Mouse (Mus musculus): Measurements from ENCODE around the gene Mrps10.
"Not testable (repeated sequence)": the region's sequence is repeated elsewhere in the genome, so short reads cannot be mapped to it uniquely, and the experiment has no call there.

Mrps10 gene

GRCm38 (mm10) chr17:47383266-47383665, 14.6 kb downstream of the Mrps10 start:
- no peak for DNase-seq (ENCODE audit: low spot score)

- DNase-seq (ENCODE audit: low spot score): no peak
Observed at GRCm38 (mm10) chr17:47384064-47384463, 15.4 kb downstream of the Mrps10 start.

GRCm38 (mm10) chr17:47385145-47385544, 16.5 kb downstream of the Mrps10 start, which contains the start of gene Guca1b:
Guca1b (plus strand) TSS chr17:47385393.
- no peak for DNase-seq (ENCODE audit: low spot score)

GRCm38 (mm10) chr17:47386649-47387048, 18.0 kb downstream of the Mrps10 start:
- peak; percentile 44 for DNase-seq (ENCODE audit: low spot score)

- DNase-seq (ENCODE audit: low spot score): no peak
Observed at GRCm38 (mm10) chr17:47394223-47394869, 25.7 kb downstream of the Mrps10 start.

GRCm38 (mm10) chr17:47395376-47395913, 26.8 kb downstream of the Mrps10 start:
- DNase-seq (ENCODE audit: low spot score): peak; percentile 67

DNA sequence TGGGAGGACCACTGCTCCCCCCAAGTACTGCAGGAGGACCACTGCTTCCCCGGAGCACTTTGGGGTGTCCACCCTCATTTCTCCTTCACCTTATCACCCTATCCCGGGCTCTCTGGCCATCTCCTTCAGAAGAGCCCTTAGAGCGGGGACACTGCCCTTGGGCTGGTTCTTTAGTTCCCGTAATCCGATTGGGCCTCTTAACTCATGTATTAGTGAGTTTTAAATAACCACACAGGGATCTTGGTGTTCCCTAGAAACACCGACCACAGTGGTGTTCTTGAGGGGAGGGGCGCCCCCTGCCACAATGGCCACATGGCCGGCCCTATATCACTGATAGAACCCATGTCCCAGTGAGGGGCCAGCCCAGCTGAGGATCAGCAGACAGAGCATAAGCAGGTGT, 30.4 kb downstream of the Mrps10 start:
- no peak for DNase-seq (ENCODE audit: low spot score)

- DNase-seq (ENCODE audit: low spot score): no peak
Observed at GRCm38 (mm10) chr17:47400451-47400850, 31.8 kb downstream of the Mrps10 start, which contains the start of gene Guca1a. Guca1a (minus strand) TSS chr17:47400584.

- DNase-seq (ENCODE audit: low spot score): no peak
Observed at GRCm38 (mm10) chr17:47407717-47408557, 39.2 kb downstream of the Mrps10 start.

DNA sequence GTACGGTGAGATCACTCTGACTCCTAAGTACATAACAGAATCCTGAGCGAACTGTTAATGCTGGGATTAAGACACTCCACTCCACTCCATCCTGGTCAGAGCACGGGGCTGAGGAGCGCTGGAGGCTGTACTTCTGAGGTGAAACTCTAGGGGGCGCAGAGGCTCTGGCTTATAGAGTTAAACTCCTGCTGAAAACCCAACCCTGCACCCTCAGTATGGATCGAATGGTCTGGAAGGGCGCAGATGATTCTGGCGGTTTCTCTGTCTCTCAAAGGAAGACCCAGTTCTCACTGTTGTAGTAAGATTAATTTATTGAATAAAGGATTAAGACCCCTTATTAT, 39.8 kb downstream of the Mrps10 start:
- peak; percentile 70 for DNase-seq (ENCODE audit: low spot score)

GRCm38 (mm10) chr17:47409897-47410861, 41.5 kb downstream of the Mrps10 start:
- DNase-seq (ENCODE audit: low spot score): not testable (repeated sequence)

- no peak for DNase-seq (ENCODE audit: low spot score)
Observed at GRCm38 (mm10) chr17:47420195-47420594, 51.5 kb downstream of the Mrps10 start.

DNA sequence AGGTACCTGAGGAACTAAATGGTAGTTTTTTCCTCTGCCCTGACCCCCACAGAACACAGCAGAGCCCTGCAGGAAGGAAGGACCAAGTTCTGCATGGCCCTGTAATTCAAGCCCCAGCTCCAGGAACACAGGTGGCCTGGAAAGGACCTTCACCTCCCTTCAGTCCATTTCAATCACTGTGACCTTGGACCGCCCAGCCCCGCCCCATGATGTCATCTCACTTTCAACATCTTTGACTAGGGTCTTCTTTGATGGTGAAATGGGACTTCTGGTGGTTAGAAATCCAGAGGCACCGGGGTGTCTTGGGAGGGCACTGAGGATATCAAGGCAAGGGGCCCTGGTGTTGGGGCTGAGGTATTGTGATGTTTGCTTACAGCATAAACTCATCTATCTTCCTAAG, 52.9 kb downstream of the Mrps10 start:
- no peak for DNase-seq (ENCODE audit: low spot score)

GRCm38 (mm10) chr17:47422616-47423015, 53.9 kb downstream of the Mrps10 start:
- DNase-seq (ENCODE audit: low spot score): not testable (repeated sequence)

GRCm38 (mm10) chr17:47424186-47424585, 55.5 kb downstream of the Mrps10 start:
- DNase-seq (ENCODE audit: low spot score): no peak

GRCm38 (mm10) chr17:47427316-47427715, 58.6 kb downstream of the Mrps10 start:
- DNase-seq (ENCODE audit: low spot score): no peak

GRCm38 (mm10) chr17:47428831-47429304, 60.2 kb downstream of the Mrps10 start:
- peak; percentile 64 for DNase-seq (ENCODE audit: low spot score)

GRCm38 (mm10) chr17:47430815-47431214, 62.1 kb downstream of the Mrps10 start:
- no peak for DNase-seq (ENCODE audit: low spot score)
